In the genomic region with DNA sequence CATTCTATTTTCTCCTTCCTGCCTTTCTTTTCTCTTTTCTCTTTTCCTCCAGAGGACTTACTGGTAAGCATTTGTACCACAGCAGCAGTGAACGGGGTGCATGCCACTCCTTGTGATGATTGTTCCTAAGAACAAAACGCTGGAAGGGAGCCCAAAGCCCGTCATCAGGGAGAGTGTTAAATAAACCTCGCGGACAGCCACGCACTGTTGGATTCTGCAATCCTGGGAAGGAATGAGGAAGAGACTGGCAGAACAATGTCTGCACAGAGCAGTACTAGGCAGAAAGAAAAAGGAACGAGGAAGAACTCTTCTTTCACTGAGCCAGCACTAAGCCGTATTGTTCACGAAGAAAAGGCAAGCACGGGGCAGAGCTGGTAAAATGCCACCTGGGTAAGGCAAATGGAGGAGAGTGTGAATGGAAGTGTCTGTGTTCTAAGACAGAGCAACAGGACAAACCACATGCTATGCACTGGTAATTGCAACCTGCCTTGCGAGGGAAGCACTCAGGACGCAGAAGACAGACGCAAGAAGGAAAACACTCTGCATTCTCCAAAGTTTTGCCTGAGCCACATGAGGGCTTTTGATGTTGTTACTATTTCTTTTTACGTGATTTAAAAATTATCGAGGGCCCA, we compare ENCODE assay signal across 9 mouse cellular contexts. TPM values are rescaled to one million over a fixed set of nuclear protein-coding genes. Genes with fewer than 3 reads are reported as not detected.
A peak's percentile ranks its signal among the peaks of the same experiment; 100 is the strongest.
DNase-seq lines count a peak whose midpoint lies in the region; ATAC-seq and TF ChIP-seq lines count a peak whose summit lies in the region.
"Had no signal": no experiment of that assay in that cellular context is flagged by ENCODE, and none has a peak within 500 bp of the region (broad histone marks: within the 10 kb centered on the region; RNA-seq: fewer than 3 reads in every experiment).

No protein-coding gene starts in this region.

- H3K4me2 ChIP-seq in heart, embryonic 14.5 days (ENCODE audit: low read length), result peak overlapping the region; percentile 46
- H3K4me2 ChIP-seq in lung, embryonic 15.5 days, result peak overlapping the region; percentile 48
- H3K4me2 ChIP-seq: liver, embryonic 11.5 days had no signal

- no peak for TF ChIP-seq POLR2A in small intestine, adult 2 months (IDR thresholded peaks at IDR 0.05; ENCODE audit: low read depth, low read length)

- peak; percentile 18 to 41 for DNase-seq in kidney, postnatal 36 days
- no peak for DNase-seq in kidney, adult 9 months
- DNase-seq in cerebellum, postnatal 4 days (ENCODE audit: low spot score in 2 of 2), result no peak
- no peak for DNase-seq in ovary, adult 18-20 months (ENCODE audit: low spot score)

- peak overlapping the region; percentile 78 to 83 for H3K27ac ChIP-seq in heart, embryonic 14.5 days (replicated peaks in 1 of 2; ENCODE audit: control insufficient read depth in 1 of 2, insufficient read depth in 1 of 2, low read depth in 2 of 2, low read length in 2 of 2)
- peak overlapping the region; percentile 76 for H3K27ac ChIP-seq in lung, embryonic 15.5 days
- peak overlapping the region; percentile 70 for H3K27ac ChIP-seq in small intestine, adult 2 months (ENCODE audit: insufficient read depth, low read depth, low read length)

- H3K36me3 ChIP-seq in heart, embryonic 14.5 days (ENCODE audit: control insufficient read depth, insufficient read depth, low read length), result no peaks in the 10 kb centered on the region
- no peaks in the 10 kb centered on the region for H3K36me3 ChIP-seq in lung, embryonic 15.5 days
- no peaks in the 10 kb centered on the region for H3K36me3 ChIP-seq in small intestine, adult 2 months (ENCODE audit: control insufficient read depth, insufficient read depth, low read length)

- H3K27me3 ChIP-seq in heart, embryonic 14.5 days (ENCODE audit: control insufficient read depth, insufficient read depth, low read length), result no peaks in the 10 kb centered on the region
- H3K27me3 ChIP-seq in lung, embryonic 15.5 days, result no peaks in the 10 kb centered on the region
- H3K27me3 ChIP-seq in small intestine, adult 2 months (ENCODE audit: control insufficient read depth, insufficient read depth, low read length), result no peaks in the 10 kb centered on the region

- H3K9me3 ChIP-seq in heart, embryonic 14.5 days (ENCODE audit: control insufficient read depth, low read length), result no peaks in the 10 kb centered on the region
- no peaks in the 10 kb centered on the region for H3K9me3 ChIP-seq in lung, embryonic 15.5 days

- 16% methylated on average over 15 of the region's 15 CpGs for WGBS in heart, embryonic 14.5 days
- WGBS in lung, embryonic 15.5 days, result 19% methylated on average over 15 of the region's 15 CpGs
- 17% methylated on average over 15 of the region's 15 CpGs for WGBS in small intestine, adult 2 months

- peak overlapping the region; percentile 12; the same call in 1 of the 2 replicates for H3K9ac ChIP-seq in heart, embryonic 14.5 days (ENCODE audit: low read length)
- 0 out of 2 replicates have a peak overlapping the region, but pooled peaks have one; percentile 11 for H3K9ac ChIP-seq in lung, embryonic 15.5 days

- TF ChIP-seq CTCF in small intestine, adult 2 months (IDR thresholded peaks at IDR 0.05; ENCODE audit: extremely low read depth, insufficient read length, insufficient replicate concordance, low read depth, low read length), result no peak

- H3K4me3 ChIP-seq in heart, embryonic 14.5 days (ENCODE audit: control insufficient read depth in 1 of 2, insufficient read depth in 1 of 2, low read depth in 1 of 2, low read length in 2 of 2), result peak overlapping the region; percentile 1 to 3; a peak in 1 of 4 replicates
- 0 out of 2 replicates have a peak overlapping the region, but pooled peaks have one; percentile 4 for H3K4me3 ChIP-seq in lung, embryonic 15.5 days
- H3K4me3 ChIP-seq in small intestine, adult 2 months (ENCODE audit: low read depth, low read length), result no peak overlapping the region

- peaks cover 6 to 7% of the 10 kb centered on the region in 2 experiments; a peak in 3 of 4 replicates for H3K4me1 ChIP-seq in heart, embryonic 14.5 days (ENCODE audit: control insufficient read depth in 2 of 2, insufficient read depth in 2 of 2, low read length in 2 of 2)
- H3K4me1 ChIP-seq in lung, embryonic 15.5 days, result peaks cover 10% of the 10 kb centered on the region
- peaks cover 12% of the 10 kb centered on the region; the same call in 1 of the 2 replicates for H3K4me1 ChIP-seq in small intestine, adult 2 months (ENCODE audit: control insufficient read depth, insufficient read depth, insufficient read length, low read length)

- peak; percentile 72 for ATAC-seq in heart, embryonic 14.5 days (ENCODE audit: insufficient number of reproducible peaks, insufficient read depth, low FRiP score, low read depth)
- ATAC-seq in lung, embryonic 15.5 days (ENCODE audit: borderline replicate concordance, extremely low read depth, low FRiP score, low TSS enrichment), result peak; percentile 89
- no peak for ATAC-seq in erythroblast, adult 5-6 weeks (replicated peaks; ENCODE audit: low FRiP score, poor library complexity, severe bottlenecking)

RNA-seq across cellular contexts. Expression of a gene that starts 7.0 kb away (rescaled TPM):
- 2.6 and 3.1 TPM in 2 replicates for polyA plus RNA-seq in heart, embryonic 14.5 days (2014; fragmentation: Nextera tagmentation; extraction: Ambion mirVana)
- polyA plus RNA-seq in lung, embryonic 15.5 days (2015; fragmentation: Nextera tagmentation; extraction: Ambion mirVana), result 4.4 and 5.1 TPM in 2 replicates
- 4.4 and 23.4 TPM in 2 replicates for polyA plus RNA-seq in small intestine, adult 2 months (2012; rRNA removed)
- total RNA-seq in erythroblast, adult 5-6 weeks (2015; ENCODE audit: low replicate concordance), result not detected in 2 replicates
- total RNA-seq in erythroblast, adult 5-6 weeks (2017; ENCODE audit: low replicate concordance), result 0.26 TPM in 1 of 2 replicates, not detected in the other

Comparison
In these comparisons a context has a peak if more than half of its experiments do, and no peak if none do; other contexts are left out.
1. DNase-seq: peak in kidney, postnatal 36 days (2 of 2); none in kidney, adult 9 months (single experiment), cerebellum, postnatal 4 days (0 of 2) and ovary, adult 18-20 months (single experiment).
2. Peak in every context shown above with its lines, with median percentiles within 50 percentile points of each other: H3K27ac ChIP-seq.